Mouse (Mus musculus) kidney, postnatal 0 days (tissue): ENCODE results near the gene Odf3l1. TPM values are rescaled to one million over a fixed set of nuclear protein-coding genes. Genes with fewer than 3 reads are reported as not detected.

ENCODE experiments used
- ATAC-seq: fragments of 200-750 bp; cut with Nextera tagmentation; replicated peaks from 2 replicates; pipeline ENCODE4 v1.8.0; 2017; ENCODE audit warnings: low read depth, moderate number of reproducible peaks, moderate TSS enrichment, moderate library complexity; ENCODE audit not compliant: low FRiP score
- DNase-seq: peaks from one replicate; pipeline ENCODE4 v3.0.0-alpha.2; 2016; ENCODE audit warnings: low spot score
- H3K27ac ChIP-seq: fragments of 300-500 bp; sonication (generic); 2 replicates; pipeline ENCODE4 v1.5.1; 2014; ENCODE audit warnings: mild to moderate bottlenecking
- H3K27me3 ChIP-seq: fragments of 300-500 bp; sonication (generic); 2 replicates; pipeline ENCODE4 v1.6.1; 2014; ENCODE audit warnings: low read length, mixed read lengths; ENCODE audit not compliant: insufficient read depth
- H3K36me3 ChIP-seq: fragments of 300-500 bp; sonication (generic); 2 replicates; pipeline ENCODE4 v1.6.1; 2014; ENCODE audit warnings: low read length, mixed read lengths; ENCODE audit not compliant: insufficient read depth
- H3K4me1 ChIP-seq: fragments of 300-500 bp; sonication (generic); replicated peaks from 2 replicates; pipeline ENCODE4 v1.6.1; 2014; ENCODE audit warnings: antibody characterized with exemption, low read length, mixed read lengths; ENCODE audit not compliant: insufficient read depth
- H3K4me2 ChIP-seq: fragments of 300-500 bp; sonication (generic); 2 replicates; pipeline ENCODE4 v1.6.1; 2014; ENCODE audit warnings: mild to moderate bottlenecking, low read length, moderate library complexity, mixed read lengths
- H3K4me3 ChIP-seq: fragments of 300-500 bp; sonication (generic); replicated peaks from 2 replicates; pipeline ENCODE4 v1.5.1; 2014; ENCODE audit warnings: low read depth, low read length
- H3K9ac ChIP-seq: fragments of 300-500 bp; sonication (generic); 2 replicates; pipeline ENCODE4 v1.6.1; 2014; ENCODE audit warnings: low read depth, low read length
- H3K9me3 ChIP-seq: fragments of 300-500 bp; sonication (generic); replicated peaks from 2 replicates; pipeline ENCODE4 v1.6.1; 2016; ENCODE audit warnings: low read length, inconsistent platforms, mixed read lengths
- CTCF ChIP-seq: IDR thresholded peaks from 2 replicates; pipeline ENCODE4 v1.5.1; 2016; ENCODE audit warnings: antibody characterized with exemption, low read depth, mild to moderate bottlenecking, moderate library complexity
- WGBS: fragments of 180-500 bp; shearing (Covaris S2); extraction: QIAGEN DNeasy Blood & Tissue Kit; methylation state at CpG from one replicate; pipeline ENCODE4 v1.1.7; 2014; 5-methylcytosine and 5-hydroxymethylcytosine counted together
- polyA plus RNA-seq: library from polyadenylated mRNA; unstranded; fragments of >200 nt; fragmentation: Nextera tagmentation; extraction: Ambion mirVana; gene quantifications from 2 replicates; pipeline ENCODE4 v1.2.1, GENCODE M21; 2015

The Odf3l1 gene
- polyA plus RNA-seq, 1 experiment from 2014 or later, result 0.11 TPM

DNA sequence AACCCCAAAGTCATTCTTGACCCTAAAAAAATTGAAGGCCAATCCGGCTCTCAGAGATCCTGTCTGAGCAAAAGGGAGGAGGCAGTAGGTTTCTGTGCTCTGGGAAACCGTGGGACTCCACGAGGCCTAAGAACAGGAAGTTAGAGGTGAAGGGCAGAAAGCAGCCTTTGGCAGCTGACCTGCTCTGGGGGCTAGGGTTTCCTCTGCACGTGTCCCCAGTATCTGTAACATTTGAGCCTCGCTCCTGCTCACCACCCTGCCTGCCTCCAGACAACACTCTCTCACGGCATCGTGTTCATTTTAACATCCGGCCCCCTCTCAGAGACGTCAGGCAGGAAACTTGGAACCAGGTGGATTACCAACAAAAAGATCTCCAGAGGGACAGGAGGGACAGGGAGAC lies 36.1 kb upstream of the Odf3l1 start:
- WGBS, result 9% methylated on average over 9 of the region's 9 CpGs
- TF ChIP-seq CTCF, result no peak
- H3K27me3 ChIP-seq, result no peaks in the 10 kb centered on the region
- no peak overlapping the region for H3K27ac ChIP-seq
- H3K4me3 ChIP-seq, result no peak overlapping the region
- H3K9ac ChIP-seq, result peak overlapping the region; percentile 14; the same call in 1 of the 2 replicates
- no peak for ATAC-seq
- peak; percentile 56 for DNase-seq
- no peak overlapping the region for H3K4me2 ChIP-seq
- H3K36me3 ChIP-seq, result no peaks in the 10 kb centered on the region
- H3K9me3 ChIP-seq, result no peaks in the 10 kb centered on the region
- H3K4me1 ChIP-seq, result peaks cover 11% of the 10 kb centered on the region

GRCm38 (mm10) chr9:56900060-56900459 lies 35.6 kb upstream of the Odf3l1 start:
- no peak overlapping the region for H3K4me3 ChIP-seq
- TF ChIP-seq CTCF, result no peak; the same call in 1 of the 2 replicates
- DNase-seq (no peak), ATAC-seq (no peak)
- peaks cover 11% of the 10 kb centered on the region for H3K4me1 ChIP-seq
- H3K36me3 ChIP-seq, result no peaks in the 10 kb centered on the region
- H3K27ac ChIP-seq, result no peak overlapping the region
- H3K27me3 ChIP-seq, result no peaks in the 10 kb centered on the region
- H3K9ac ChIP-seq, result no peak overlapping the region
- H3K4me2 ChIP-seq, result no peak overlapping the region
- H3K9me3 ChIP-seq, result no peaks in the 10 kb centered on the region

DNA sequence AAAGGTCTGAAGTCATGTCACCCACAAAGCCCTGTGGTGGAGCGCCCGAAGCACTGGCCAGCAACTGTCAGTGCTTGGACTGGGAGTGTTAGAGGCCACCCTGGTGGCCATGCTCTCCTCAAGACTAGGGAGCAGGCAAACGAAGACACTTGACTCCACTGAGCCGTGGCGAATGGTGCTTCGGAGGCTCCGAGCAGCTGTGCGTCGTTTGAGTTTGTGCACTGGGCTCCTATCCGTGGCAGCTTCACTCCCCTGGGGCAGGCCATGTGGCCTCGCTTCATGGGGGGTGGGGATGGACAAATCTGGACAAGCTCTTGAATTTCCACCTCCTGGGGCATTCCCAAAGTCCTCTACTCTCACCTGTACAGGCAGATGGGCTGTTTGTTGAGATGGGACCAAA lies 34.9 kb upstream of the Odf3l1 start:
- ATAC-seq (no peak; the same call in 1 of the 2 replicates), DNase-seq (no peak)
- Histone ChIP-seq H3K9ac (no peak overlapping the region), H3K4me3 (no peak overlapping the region), H3K27me3 (no peaks in the 10 kb centered on the region), H3K4me2 (no peak overlapping the region), H3K27ac (no peak overlapping the region), H3K9me3 (no peaks in the 10 kb centered on the region), H3K4me1 (peaks cover 11% of the 10 kb centered on the region), H3K36me3 (0 out of 2 replicates have a peak, but pooled peaks cover 3% of the 10 kb centered on the region)
- 47% methylated on average over 11 of the region's 11 CpGs for WGBS
- no peak for TF ChIP-seq CTCF

DNA sequence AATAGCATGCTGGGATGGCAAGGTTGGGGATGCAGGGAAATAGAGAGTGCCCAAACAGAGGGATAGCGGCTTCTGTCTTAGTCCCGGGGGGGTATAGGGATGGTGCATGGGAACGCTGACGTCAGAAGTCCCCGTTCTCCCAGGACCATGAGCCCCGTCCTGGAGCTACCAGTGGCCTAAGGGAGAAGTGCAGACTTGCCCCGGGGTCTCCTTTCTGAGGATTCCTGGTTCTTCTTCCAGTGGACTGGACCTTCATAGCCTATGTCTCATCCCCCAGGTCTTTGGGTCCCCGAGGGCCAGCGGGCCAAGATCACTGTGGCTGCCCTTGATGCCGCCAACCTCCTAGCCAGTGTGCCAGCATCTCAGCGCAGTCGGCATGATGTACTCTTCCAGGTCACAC lies 32.3 kb upstream of the Odf3l1 start:
- Histone ChIP-seq H3K27me3 (no peaks in the 10 kb centered on the region), H3K27ac (no peak overlapping the region), H3K36me3 (0 out of 2 replicates have a peak, but pooled peaks cover 4% of the 10 kb centered on the region), H3K4me2 (no peak overlapping the region), H3K9me3 (no peaks in the 10 kb centered on the region), H3K4me3 (no peak overlapping the region), H3K4me1 (peaks cover 16% of the 10 kb centered on the region), H3K9ac (no peak overlapping the region)
- TF ChIP-seq CTCF, result no peak
- ATAC-seq (no peak), DNase-seq (no peak)
- 89% methylated on average over 12 of the region's 12 CpGs for WGBS

- no peak for ATAC-seq
- no peaks in the 10 kb centered on the region; the same call in 1 of the 2 replicates for H3K27me3 ChIP-seq
- no peak overlapping the region for H3K4me2 ChIP-seq
- 0 out of 2 replicates have a peak, but pooled peaks cover 10% of the 10 kb centered on the region for H3K36me3 ChIP-seq
- DNase-seq, result peak; percentile 73
- H3K9ac ChIP-seq, result no peak overlapping the region
- H3K27ac ChIP-seq, result no peak overlapping the region
- TF ChIP-seq CTCF, result peak; percentile 67
- peaks cover 8% of the 10 kb centered on the region; the same call in 1 of the 2 replicates for H3K4me1 ChIP-seq
- no peak overlapping the region for H3K4me3 ChIP-seq
- no peaks in the 10 kb centered on the region for H3K9me3 ChIP-seq
- 11% methylated on average over 3 of the region's 3 CpGs for WGBS
Measured at GRCm38 (mm10) chr9:56894006-56894405, 29.5 kb upstream of the Odf3l1 start.

DNA sequence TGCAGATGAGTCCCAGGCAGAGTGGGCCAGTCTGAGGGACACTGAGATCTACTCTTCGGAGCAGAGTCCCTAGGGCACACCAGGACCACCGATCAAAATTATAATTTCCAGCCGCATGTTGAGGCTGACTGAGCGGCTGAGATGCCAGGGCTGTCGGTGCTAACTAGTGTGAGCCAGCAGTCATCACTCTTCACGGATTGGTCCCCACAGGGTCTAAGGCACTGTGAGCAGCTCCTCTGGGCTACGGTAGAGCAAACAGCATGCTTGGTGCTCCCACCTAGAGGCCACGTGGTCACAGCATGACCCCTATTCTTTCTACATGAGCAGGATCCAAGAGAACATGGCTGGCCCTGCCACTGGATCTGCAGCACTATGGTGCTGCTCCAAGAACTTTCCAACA lies 28.8 kb upstream of the Odf3l1 start:
- DNase-seq, result no peak
- Histone ChIP-seq H3K4me2 (no peak overlapping the region), H3K36me3 (peaks cover 15% of the 10 kb centered on the region; the same call in 1 of the 2 replicates), H3K4me1 (peaks cover 4% of the 10 kb centered on the region; the same call in 1 of the 2 replicates), H3K9me3 (no peaks in the 10 kb centered on the region), H3K27ac (no peak overlapping the region), H3K27me3 (no peaks in the 10 kb centered on the region; the same call in 1 of the 2 replicates), H3K9ac (no peak overlapping the region), H3K4me3 (no peak overlapping the region)
- ATAC-seq, result peak; percentile 53; the same call in 1 of the 2 replicates
- TF ChIP-seq CTCF, result no peak
- WGBS, result 57% methylated on average over 8 of the region's 8 CpGs

DNA sequence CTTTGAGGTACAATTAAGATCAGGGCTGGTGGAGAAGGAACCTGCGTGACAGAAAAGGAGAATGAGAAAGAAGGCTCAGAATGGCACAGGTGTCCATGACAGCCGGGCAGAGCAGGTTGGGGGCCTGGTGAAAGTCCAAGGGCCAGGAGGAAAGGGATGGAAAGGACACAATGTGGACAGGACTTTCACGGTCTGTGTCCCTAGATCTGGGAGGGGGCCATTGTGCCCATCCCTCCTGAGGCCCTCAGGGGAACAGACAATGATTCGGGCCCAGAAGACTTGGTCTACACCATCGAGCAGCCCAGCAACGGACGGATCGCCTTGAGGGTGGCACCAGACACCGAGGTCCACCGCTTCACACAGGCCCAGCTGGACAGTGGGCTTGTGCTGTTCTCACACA lies 27.6 kb upstream of the Odf3l1 start:
- H3K4me2 ChIP-seq, result no peak overlapping the region
- H3K27ac ChIP-seq, result no peak overlapping the region
- peaks cover 4% of the 10 kb centered on the region; the same call in 1 of the 2 replicates for H3K4me1 ChIP-seq
- TF ChIP-seq CTCF, result no peak
- WGBS, result 92% methylated on average over 10 of the region's 10 CpGs
- no peak overlapping the region for H3K4me3 ChIP-seq
- no peak overlapping the region for H3K9ac ChIP-seq
- no peaks in the 10 kb centered on the region for H3K9me3 ChIP-seq
- peaks cover 25% of the 10 kb centered on the region for H3K36me3 ChIP-seq
- ATAC-seq (no peak), DNase-seq (no peak)
- H3K27me3 ChIP-seq, result no peaks in the 10 kb centered on the region; the same call in 1 of the 2 replicates
